Mouse (Mus musculus): ENCODE results near the gene Gsta4.
"Not testable (repeated sequence)": the region's sequence is repeated elsewhere in the genome, so short reads cannot be mapped to it uniquely, and the experiment has no call there.

Gsta4 gene

GRCm38 (mm10) chr9:78182474-78182873, at the start of gene Gsta4:
Gene Gsta4, plus strand, starts transcription at chr9:78182774.
- not testable (repeated sequence) for DNase-seq (ENCODE audit: low read depth, low spot score)

- DNase-seq (ENCODE audit: low read depth, low spot score) = no peak
Observed at GRCm38 (mm10) chr9:78135658-78136057, 46.9 kb upstream of the Gsta4 start.

- peak; percentile 81 for DNase-seq (ENCODE audit: low read depth, low spot score)
Observed at GRCm38 (mm10) chr9:78138044-78138676, 44.4 kb upstream of the Gsta4 start.

- peak; percentile 86 for DNase-seq (ENCODE audit: low read depth, low spot score)
Observed at GRCm38 (mm10) chr9:78139463-78139862, 43.1 kb upstream of the Gsta4 start.

- DNase-seq (ENCODE audit: low read depth, low spot score) = no peak
Observed at GRCm38 (mm10) chr9:78146099-78146498, 36.5 kb upstream of the Gsta4 start.

- DNase-seq (ENCODE audit: low read depth, low spot score) = no peak
Observed at GRCm38 (mm10) chr9:78146627-78147026, 35.9 kb upstream of the Gsta4 start.

GRCm38 (mm10) chr9:78148149-78148548, 34.4 kb upstream of the Gsta4 start:
- DNase-seq (ENCODE audit: low read depth, low spot score) = no peak

- DNase-seq (ENCODE audit: low read depth, low spot score) = not testable (repeated sequence)
Observed at GRCm38 (mm10) chr9:78149770-78150169, 32.8 kb upstream of the Gsta4 start.

GRCm38 (mm10) chr9:78154211-78154977, 28.2 kb upstream of the Gsta4 start:
- no peak for DNase-seq (ENCODE audit: low read depth, low spot score)

- DNase-seq (ENCODE audit: low read depth, low spot score) = no peak
Observed at GRCm38 (mm10) chr9:78157221-78157620, 25.4 kb upstream of the Gsta4 start.

GRCm38 (mm10) chr9:78163291-78163690, 19.3 kb upstream of the Gsta4 start:
- no peak for DNase-seq (ENCODE audit: low read depth, low spot score)

GRCm38 (mm10) chr9:78164741-78165140, 17.8 kb upstream of the Gsta4 start:
- DNase-seq (ENCODE audit: low read depth, low spot score) = no peak

GRCm38 (mm10) chr9:78165454-78165853, 17.1 kb upstream of the Gsta4 start:
- no peak for DNase-seq (ENCODE audit: low read depth, low spot score)

GRCm38 (mm10) chr9:78166694-78167452, 15.7 kb upstream of the Gsta4 start:
- DNase-seq (ENCODE audit: low read depth, low spot score) = no peak

- DNase-seq (ENCODE audit: low read depth, low spot score) = no peak
Observed at GRCm38 (mm10) chr9:78167453-78167969, 15.1 kb upstream of the Gsta4 start.

- no peak for DNase-seq (ENCODE audit: low read depth, low spot score)
Observed at GRCm38 (mm10) chr9:78168864-78169263, 13.7 kb upstream of the Gsta4 start.

GRCm38 (mm10) chr9:78174016-78174415, 8.6 kb upstream of the Gsta4 start:
- no peak for DNase-seq (ENCODE audit: low read depth, low spot score)

- not testable (repeated sequence) for DNase-seq (ENCODE audit: low read depth, low spot score)
Observed at GRCm38 (mm10) chr9:78174925-78175276, 7.7 kb upstream of the Gsta4 start.

GRCm38 (mm10) chr9:78175277-78176200, 7.0 kb upstream of the Gsta4 start:
- peak; percentile 96 for DNase-seq (ENCODE audit: low read depth, low spot score)

- DNase-seq (ENCODE audit: low read depth, low spot score) = peak; percentile 76
Observed at GRCm38 (mm10) chr9:78176201-78176727, 6.3 kb upstream of the Gsta4 start.

- no peak for DNase-seq (ENCODE audit: low read depth, low spot score)
Observed at GRCm38 (mm10) chr9:78176831-78177230, 5.7 kb upstream of the Gsta4 start.
